Mouse (Mus musculus) urinary bladder, postnatal 14 days (tissue): ENCODE data around the gene Dusp7.

ENCODE experiments used
- DNase-seq: peaks from one replicate; pipeline ENCODE4 v3.0.0; 2021; ENCODE audit warnings: low spot score

Gene Dusp7

GRCm38 (mm10) chr9:106368112-106368717 is at the start of gene Dusp7:
Dusp7 (plus strand) TSS chr9:106368632.
- peak; percentile 89 for DNase-seq

GRCm38 (mm10) chr9:106319095-106319494 is 49.3 kb upstream of the Dusp7 start:
- no peak for DNase-seq

- no peak for DNase-seq
Observed at GRCm38 (mm10) chr9:106322497-106322896, 45.9 kb upstream of the Dusp7 start.

GRCm38 (mm10) chr9:106326241-106326640 is 42.2 kb upstream of the Dusp7 start:
- no peak for DNase-seq

- no peak for DNase-seq
Observed at GRCm38 (mm10) chr9:106327125-106327809, 41.2 kb upstream of the Dusp7 start.

GRCm38 (mm10) chr9:106328068-106328610 is 40.3 kb upstream of the Dusp7 start:
- no peak for DNase-seq

- DNase-seq: no peak
Observed at GRCm38 (mm10) chr9:106328772-106329511, 39.5 kb upstream of the Dusp7 start.

- no peak for DNase-seq
Observed at GRCm38 (mm10) chr9:106332746-106333145, 35.7 kb upstream of the Dusp7 start.

- DNase-seq: no peak
Observed at GRCm38 (mm10) chr9:106337620-106338019, 30.8 kb upstream of the Dusp7 start.

- no peak for DNase-seq
Observed at GRCm38 (mm10) chr9:106338462-106339172, 29.8 kb upstream of the Dusp7 start.

GRCm38 (mm10) chr9:106339173-106339558 is 29.3 kb upstream of the Dusp7 start:
- no peak for DNase-seq

- DNase-seq: no peak
Observed at GRCm38 (mm10) chr9:106339730-106340129, 28.7 kb upstream of the Dusp7 start.

GRCm38 (mm10) chr9:106340501-106341312 is 27.7 kb upstream of the Dusp7 start:
- DNase-seq: no peak

- DNase-seq: no peak
Observed at GRCm38 (mm10) chr9:106341313-106341686, 27.1 kb upstream of the Dusp7 start.

GRCm38 (mm10) chr9:106342573-106342972 is 25.9 kb upstream of the Dusp7 start:
- no peak for DNase-seq

- DNase-seq: peak; percentile 72
Observed at GRCm38 (mm10) chr9:106345167-106345566, 23.3 kb upstream of the Dusp7 start.

- no peak for DNase-seq
Observed at GRCm38 (mm10) chr9:106345630-106346029, 22.8 kb upstream of the Dusp7 start.

GRCm38 (mm10) chr9:106348281-106348680 is 20.2 kb upstream of the Dusp7 start:
- DNase-seq: no peak

- DNase-seq: no peak
Observed at GRCm38 (mm10) chr9:106349075-106349474, 19.4 kb upstream of the Dusp7 start.

- DNase-seq: no peak
Observed at GRCm38 (mm10) chr9:106351178-106351577, 17.3 kb upstream of the Dusp7 start.

GRCm38 (mm10) chr9:106353779-106354178 is 14.7 kb upstream of the Dusp7 start:
- DNase-seq: peak; percentile 67
